Mouse (Mus musculus) gastrocnemius, postnatal 4 days (tissue): ENCODE measurements around the gene Akr1c13. TPM values are rescaled to one million over a fixed set of nuclear protein-coding genes. Genes with fewer than 3 reads are reported as not detected.

ENCODE experiments used
- DNase-seq, 2 experiments: peaks; one replicate each; pipeline ENCODE4 v3.0.0; 2021 to 2022; ENCODE audit warnings: low spot score in 2 of 2, mixed read lengths in 2 of 2
- total RNA-seq, 2 experiments: library from RNA; stranded (reverse); gene quantifications; 2 replicates each; pipeline ENCODE4 v1.2.3; 2021

Gene Akr1c13
- total RNA-seq, 2 experiments from 2014 or later = 0.98 to 1.6 TPM

DNA sequence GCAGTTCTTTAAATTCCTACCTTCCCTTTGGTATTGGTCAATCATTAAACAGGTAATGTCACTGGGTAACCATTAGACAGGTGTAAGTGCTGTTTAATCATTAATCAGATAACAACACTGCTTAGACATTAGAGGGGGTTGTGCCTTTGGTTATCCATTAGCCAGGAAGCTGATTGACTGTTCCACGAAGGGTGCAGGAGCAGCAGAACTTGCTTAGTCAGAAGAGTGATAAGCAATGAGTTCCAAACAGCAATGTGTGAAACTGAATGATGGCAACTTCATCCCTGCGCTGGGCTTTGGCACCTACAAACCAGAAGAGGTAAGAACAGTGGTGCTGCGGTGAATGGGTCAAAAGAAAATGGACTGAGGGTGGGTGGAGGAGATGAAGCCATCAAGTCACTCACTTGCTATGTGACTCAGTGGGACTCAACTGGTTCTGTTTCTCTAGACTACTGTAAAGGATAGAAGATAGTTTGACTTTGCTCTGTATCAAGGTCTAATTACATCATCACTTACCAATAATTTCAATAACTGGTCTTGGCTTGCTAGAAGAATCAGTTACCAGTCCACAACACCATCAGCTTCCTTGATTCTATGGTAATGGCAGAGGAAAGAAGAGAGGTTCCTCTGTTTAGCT, 42.7 kb downstream of the Akr1c13 start:
- no peak for DNase-seq

DNA sequence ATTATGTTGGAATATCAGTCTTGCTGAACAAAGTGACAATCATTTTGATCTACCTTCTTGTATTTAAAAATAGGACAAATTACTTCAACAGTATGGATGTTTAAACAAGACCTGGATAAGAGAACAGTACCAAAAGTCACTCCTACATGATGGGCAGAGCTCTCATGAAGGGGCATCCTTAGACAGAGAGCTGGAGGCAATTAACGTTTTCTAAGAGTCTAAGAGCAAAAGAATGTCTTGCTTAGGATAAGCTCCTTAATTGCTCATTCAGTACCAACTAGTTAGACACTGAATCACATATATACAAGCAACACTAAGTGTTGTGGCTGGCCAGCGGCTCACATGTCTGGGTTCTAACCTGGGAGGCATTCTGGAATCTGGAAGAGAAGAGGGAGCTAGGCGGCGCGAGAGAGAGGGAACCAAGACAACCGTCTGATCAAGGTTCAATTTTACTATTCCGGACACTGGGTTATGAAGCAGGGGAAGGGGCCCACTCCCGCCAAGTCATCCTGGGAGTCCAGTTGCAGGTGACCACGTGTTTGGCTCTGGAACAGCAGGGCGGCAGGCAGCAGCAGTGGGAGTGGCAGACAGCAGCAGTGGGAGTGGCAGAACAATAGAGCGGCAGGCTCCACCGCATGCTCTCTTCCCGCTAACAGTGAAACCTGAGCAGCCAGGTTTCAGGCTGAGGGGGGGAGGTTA, 54.1 kb downstream of the Akr1c13 start:
- DNase-seq = no peak

DNA sequence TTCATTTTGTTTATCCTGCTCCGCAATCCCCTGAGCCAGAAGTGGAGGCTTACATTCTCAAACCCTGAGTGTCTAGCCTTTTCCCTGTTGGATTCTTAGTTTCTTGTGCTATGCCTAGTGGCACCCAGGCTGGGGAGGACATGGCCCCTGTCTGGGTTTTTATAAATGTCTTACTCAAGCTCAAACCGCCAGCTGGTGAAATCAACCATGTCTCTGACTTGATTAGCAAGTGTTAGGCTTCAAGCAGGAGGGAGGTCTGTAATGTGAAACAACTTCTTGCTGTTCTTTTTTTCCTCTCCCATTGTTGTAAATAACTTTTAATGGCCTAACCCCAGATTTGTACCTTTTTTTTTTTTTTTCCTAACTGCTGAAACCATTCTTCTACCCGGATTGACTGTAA, 58.4 kb downstream of the Akr1c13 start:
- no peak for DNase-seq

Other genes starting within 250 kb of the Akr1c13 start
- gene Ucn3, start 245.8 kb upstream of the Akr1c13 start, total RNA-seq = not detected
- gene Akr1c14, start 142.1 kb upstream of the Akr1c13 start, total RNA-seq = 1 to 10 TPM; 3.1 to 4.5 TPM
- 1 to 10 TPM; 2.0 to 3.1 TPM for gene Akr1c18, start 40.5 kb upstream of the Akr1c13 start, total RNA-seq
- gene Akr1c19, start 37.5 kb downstream of the Akr1c13 start, total RNA-seq = under 1 TPM; 0.21 to 0.66 TPM
- not detected for gene Akr1c12, start 88.3 kb downstream of the Akr1c13 start, total RNA-seq
- gene Akr1c6, start 243.2 kb downstream of the Akr1c13 start, total RNA-seq = under 1 TPM in 1 of 2 experiments, not detected in 1; 0.91 TPM